ENCODE assay signal across 9 mouse cellular contexts in the genomic region with DNA sequence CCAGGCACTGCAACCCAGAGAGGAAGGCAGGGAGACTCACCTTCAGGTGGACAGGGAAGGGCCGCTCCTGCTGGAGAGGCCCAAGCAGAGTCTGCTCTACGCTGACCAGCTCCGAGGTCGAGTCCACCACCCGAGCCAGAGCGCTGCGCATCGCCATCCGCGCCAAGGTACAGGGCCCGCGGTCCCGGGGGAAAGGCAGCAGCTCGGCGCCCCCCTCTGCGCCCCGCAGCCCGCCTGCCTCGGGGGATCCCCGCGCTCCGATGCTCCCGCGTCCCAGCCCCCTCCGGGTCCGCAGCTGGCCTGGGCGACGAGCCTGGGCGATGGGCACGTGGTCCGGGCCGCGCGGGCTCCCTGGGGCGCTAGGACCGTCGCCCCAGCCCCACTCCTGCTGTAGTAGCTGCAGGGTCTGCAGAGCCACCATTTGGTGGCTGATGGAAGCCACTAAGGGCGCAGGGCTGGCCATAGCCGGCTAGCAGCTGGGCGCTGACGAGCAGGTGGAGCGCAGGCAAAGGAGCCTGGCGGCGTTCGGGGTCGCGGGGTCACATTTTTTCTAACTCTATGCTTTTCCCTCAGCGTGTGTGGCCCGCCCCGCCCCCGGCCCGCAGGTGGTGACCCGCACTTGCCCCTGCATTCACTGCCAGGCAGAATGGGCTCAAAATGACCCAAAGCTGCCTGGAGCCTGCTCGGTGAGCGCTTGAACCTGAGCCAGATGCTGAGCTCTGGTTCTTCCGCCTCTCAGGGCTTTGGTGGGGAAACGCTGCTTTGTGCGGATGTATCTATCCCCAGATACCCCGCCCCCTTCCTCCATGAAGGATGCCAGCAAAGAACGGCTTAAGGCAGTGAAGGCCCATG. TPM values are rescaled to one million over a fixed set of nuclear protein-coding genes. Genes with fewer than 3 reads are reported as not detected.
A peak's percentile ranks its signal among the peaks of the same experiment; 100 is the strongest.
DNase-seq lines count a peak whose midpoint lies in the region; ATAC-seq and TF ChIP-seq lines count a peak whose summit lies in the region.
"Had no signal": no experiment of that assay in that cellular context is flagged by ENCODE, and none has a peak within 500 bp of the region (broad histone marks: within the 10 kb centered on the region; RNA-seq: fewer than 3 reads in every experiment).

Gene Rnaseh2b (plus strand): TSS at position 102 of the 852 bp plus-strand sequence.
Gene Dleu7 (minus strand): TSS at position 560 of the 852 bp plus-strand sequence.

- WGBS in forebrain, embryonic 11.5 days: under 1% methylated on average over 57 of the region's 60 CpGs
- 1% methylated on average over 60 of the region's 60 CpGs for WGBS in hindbrain, embryonic 10.5 days

- peak within 1 kb of the TSS; percentile 100 for H3K4me2 ChIP-seq in forebrain, embryonic 11.5 days (ENCODE audit: low read depth, low read length, severe bottlenecking)

- peak within 1 kb of the TSS; percentile 59 to 79 for H3K4me3 ChIP-seq in ES-E14 (ENCODE audit: insufficient read depth in 1 of 2, low read depth in 1 of 2, low read length in 2 of 2, poor library complexity in 1 of 2, severe bottlenecking in 1 of 2)
- peak within 1 kb of the TSS; percentile 50 for H3K4me3 ChIP-seq in forebrain, embryonic 11.5 days (ENCODE audit: low read depth, low read length)
- H3K4me3 ChIP-seq in hindbrain, embryonic 10.5 days: peak within 1 kb of the TSS; percentile 69
- H3K4me3 ChIP-seq: erythroblast, embryonic 14.5 days had no signal

- no peak within 1 kb of the TSS for H3K27ac ChIP-seq in ES-E14 (ENCODE audit: insufficient read depth, low read depth, low read length, poor library complexity, severe bottlenecking)
- peak within 1 kb of the TSS; percentile 31; the same call in 1 of the 2 replicates for H3K27ac ChIP-seq in forebrain, embryonic 11.5 days (ENCODE audit: low read depth, low read length)
- peak within 1 kb of the TSS; percentile 88 for H3K27ac ChIP-seq in hindbrain, embryonic 10.5 days

- no peaks in the 10 kb centered on the region for H3K9me3 ChIP-seq in ES-E14 (ENCODE audit: control insufficient read depth, insufficient read depth, low read depth, low read length)
- no peaks in the 10 kb centered on the region for H3K9me3 ChIP-seq in forebrain, embryonic 11.5 days (ENCODE audit: control insufficient read depth, low read length)
- H3K9me3 ChIP-seq in hindbrain, embryonic 10.5 days: no peaks in the 10 kb centered on the region

- no peak for TF ChIP-seq CTCF in brain, embryonic 14.5 days (IDR thresholded peaks at IDR 0.05; ENCODE audit: borderline replicate concordance, extremely low read depth, insufficient read depth, insufficient read length)

- H3K27me3 ChIP-seq in forebrain, embryonic 11.5 days (ENCODE audit: control insufficient read depth, insufficient read depth, low read length): no peaks in the 10 kb centered on the region
- peaks cover 53% of the 10 kb centered on the region for H3K27me3 ChIP-seq in hindbrain, embryonic 10.5 days (ENCODE audit: insufficient read depth, poor library complexity, severe bottlenecking)
- no peaks in the 10 kb centered on the region for H3K27me3 ChIP-seq in splenic B cell, adult 2 months (ENCODE audit: control insufficient read depth, insufficient read depth, low read length, poor library complexity, severe bottlenecking)

- H3K36me3 ChIP-seq in ES-E14 (ENCODE audit: control insufficient read depth, insufficient read depth, low read length, poor library complexity, severe bottlenecking): no peaks in the 10 kb centered on the region
- H3K36me3 ChIP-seq in forebrain, embryonic 11.5 days (ENCODE audit: control insufficient read depth, insufficient read depth, low read length): no peaks in the 10 kb centered on the region
- H3K36me3 ChIP-seq in hindbrain, embryonic 10.5 days: no peaks in the 10 kb centered on the region
- no peaks in the 10 kb centered on the region for H3K36me3 ChIP-seq in splenic B cell, adult 2 months (ENCODE audit: control insufficient read depth, insufficient read depth, low read length, poor library complexity, severe bottlenecking)

- H3K9ac ChIP-seq in ES-E14 (ENCODE audit: insufficient read depth, low read depth, low read length, poor library complexity, severe bottlenecking): peak within 1 kb of the TSS; percentile 66
- H3K9ac ChIP-seq in forebrain, embryonic 11.5 days (ENCODE audit: low read length): peak within 1 kb of the TSS; percentile 72

- in situ Hi-C loops in ES-E14 (cut with MboI; ENCODE audit: low sequenced_read_pairs in 2 of 2, unreplicated experiment in 2 of 2): no loop called here

- peaks cover 2 to 4% of the 10 kb centered on the region in 2 experiments; a peak in 2 of 4 replicates for H3K4me1 ChIP-seq in ES-E14 (ENCODE audit: control insufficient read depth in 2 of 2, insufficient read depth in 2 of 2, low read length in 2 of 2, poor library complexity in 1 of 2)
- no peaks in the 10 kb centered on the region; the same call in 1 of the 2 replicates for H3K4me1 ChIP-seq in forebrain, embryonic 11.5 days (replicated peaks; ENCODE audit: control insufficient read depth, insufficient read depth, low read length)
- peaks cover 15% of the 10 kb centered on the region for H3K4me1 ChIP-seq in hindbrain, embryonic 10.5 days (replicated peaks)

- TF ChIP-seq POLR2A in brain, embryonic 14.5 days (IDR thresholded peaks at IDR 0.05; ENCODE audit: borderline replicate concordance, extremely low read depth, insufficient read depth, insufficient read length, poor library complexity, severe bottlenecking): no peak; the same call in 1 of the 2 replicates

- DNase-seq in ES-E14 (ENCODE audit: low read depth, low spot score): peak; percentile 39
- peak; percentile 83 for DNase-seq in brain, embryonic 14.5 days (ENCODE audit: low read depth)
- peak; percentile 77 for DNase-seq in forebrain, embryonic 11.5 days (ENCODE audit: low spot score)
- DNase-seq in hindbrain, embryonic 10.5 days (ENCODE audit: low spot score): peak; percentile 84
- peak; percentile 13 for DNase-seq in layer of hippocampus, adult 9-11 months
- peak; percentile 5 for DNase-seq in lung, postnatal 36 days
- peak; percentile 5 for DNase-seq in splenic B cell, adult 2 months (ENCODE audit: low read depth, low spot score)

- peak; percentile 85 for ATAC-seq in forebrain, embryonic 11.5 days (replicated peaks; ENCODE audit: low FRiP score)
- ATAC-seq in megakaryocyte-erythroid progenitor cell, adult 5-6 weeks (replicated peaks; ENCODE audit: low FRiP score, low TSS enrichment, poor library complexity, severe bottlenecking): no peak

TF ChIP-seq in ES-E14, 5 proteins besides CTCF, POLR2A, EP300 and RAD21:
- peak; percentile 77 for TF ChIP-seq ZNF384 (IDR thresholded peaks at IDR 0.05; ENCODE audit: low read depth, low read length)
- no peak for TF ChIP-seq ZC3H11A (IDR thresholded peaks at IDR 0.05; ENCODE audit: borderline replicate concordance, low read depth, low read length)

RNA-seq across cellular contexts. Expression of gene Rnaseh2b, which starts in this region (rescaled TPM):
- total RNA-seq in ES-E14 (2012; rRNA removed): 16.4 and 27.3 TPM in 2 replicates
- 18.4 and 23.4 TPM in 2 replicates for polyA plus RNA-seq in brain, embryonic 14.5 days (2012; rRNA removed)
- polyA plus RNA-seq in forebrain, embryonic 11.5 days (2014; fragmentation: Nextera tagmentation; extraction: Ambion mirVana): 61.8 and 71.7 TPM in 2 replicates
- 60.7 TPM in 2 replicates for polyA plus RNA-seq in hindbrain, embryonic 10.5 days (2016; fragmentation: Nextera tagmentation; extraction: Ambion mirVana)
- 73.1 and 97.2 TPM in 2 replicates for total RNA-seq in megakaryocyte-erythroid progenitor cell, adult 5-6 weeks (2014; fragmentation: Nextera tagmentation)
- total RNA-seq in megakaryocyte-erythroid progenitor cell, adult 5-6 weeks (2017): 74.5 and 81.1 TPM in 2 replicates

RNA-seq across cellular contexts. Expression of gene Dleu7, which starts in this region (rescaled TPM):
- total RNA-seq in ES-E14 (2012; rRNA removed): 0.98 and 1.2 TPM in 2 replicates
- polyA plus RNA-seq in brain, embryonic 14.5 days (2012; rRNA removed): 11.9 and 17.2 TPM in 2 replicates
- polyA plus RNA-seq in forebrain, embryonic 11.5 days (2014; fragmentation: Nextera tagmentation; extraction: Ambion mirVana): 3.2 and 6.7 TPM in 2 replicates
- 1.8 and 1.9 TPM in 2 replicates for polyA plus RNA-seq in hindbrain, embryonic 10.5 days (2016; fragmentation: Nextera tagmentation; extraction: Ambion mirVana)
- not detected in 2 replicates for total RNA-seq in megakaryocyte-erythroid progenitor cell, adult 5-6 weeks (2014; fragmentation: Nextera tagmentation)
- 1.0 TPM in 1 of 2 replicates, not detected in the other for total RNA-seq in megakaryocyte-erythroid progenitor cell, adult 5-6 weeks (2017)
- polyA plus RNA-seq: erythroblast, embryonic 14.5 days had no signal

Comparison
In these comparisons a context has a peak if more than half of its experiments do, and no peak if none do; other contexts are left out.
1. DNase-seq: peak in every context shown above with its lines; median percentile 84 in hindbrain, embryonic 10.5 days; 83 in brain, embryonic 14.5 days; 77 in forebrain, embryonic 11.5 days; 39 in ES-E14; 13 in layer of hippocampus, adult 9-11 months; 5 in lung, postnatal 36 days; 5 in splenic B cell, adult 2 months.